Mouse (Mus musculus): ENCODE data around the gene Hs3st5. TPM values are rescaled to one million over a fixed set of nuclear protein-coding genes. Genes with fewer than 3 reads are reported as not detected.

Hs3st5 gene
- polyA plus RNA-seq, 1 experiment from 2014 or later: 3.1 TPM

GRCm38 (mm10) chr10:36713974-36714373, 207.4 kb downstream of the Hs3st5 start:
- Histone ChIP-seq H3K36me3 (replicated peaks; ENCODE audit: control insufficient read depth, insufficient read depth, low read depth, low read length) (no peaks in the 10 kb centered on the region), H3K4me1 (ENCODE audit: control insufficient read depth, insufficient read depth, low read length) (no peaks in the 10 kb centered on the region), H3K9ac (replicated peaks; ENCODE audit: low read length) (no peak overlapping the region), H3K4me3 (ENCODE audit: low read depth, low read length) (no peak overlapping the region), H3K4me2 (ENCODE audit: low read depth, low read length) (no peak overlapping the region), H3K27ac (replicated peaks; ENCODE audit: low read depth, low read length) (no peak overlapping the region), H3K27me3 (ENCODE audit: control insufficient read depth, insufficient read depth, low read length) (no peaks in the 10 kb centered on the region), H3K9me3 (replicated peaks; ENCODE audit: control insufficient read depth, low read length) (no peaks in the 10 kb centered on the region)
- 80% methylated on average over 3 of the region's 3 CpGs for WGBS
- DNase-seq (ENCODE audit: low spot score) (no peak), ATAC-seq (replicated peaks; ENCODE audit: insufficient number of reproducible peaks, low FRiP score, low TSS enrichment, low read depth) (no peak)

GRCm38 (mm10) chr10:36726239-36726638, 219.6 kb downstream of the Hs3st5 start:
- ATAC-seq (replicated peaks; ENCODE audit: insufficient number of reproducible peaks, low FRiP score, low TSS enrichment, low read depth) (no peak), DNase-seq (ENCODE audit: low spot score) (no peak)
- no peak overlapping the region for H3K4me2 ChIP-seq (ENCODE audit: low read depth, low read length)
- H3K9ac ChIP-seq (replicated peaks; ENCODE audit: low read length): no peak overlapping the region
- no peak overlapping the region for H3K27ac ChIP-seq (replicated peaks; ENCODE audit: low read depth, low read length)
- H3K36me3 ChIP-seq (replicated peaks; ENCODE audit: control insufficient read depth, insufficient read depth, low read depth, low read length): no peaks in the 10 kb centered on the region
- H3K27me3 ChIP-seq (ENCODE audit: control insufficient read depth, insufficient read depth, low read length): no peaks in the 10 kb centered on the region
- H3K4me3 ChIP-seq (ENCODE audit: low read depth, low read length): no peak overlapping the region
- no peaks in the 10 kb centered on the region for H3K4me1 ChIP-seq (ENCODE audit: control insufficient read depth, insufficient read depth, low read length)
- no peaks in the 10 kb centered on the region for H3K9me3 ChIP-seq (replicated peaks; ENCODE audit: control insufficient read depth, low read length)
- WGBS: 91% methylated on average over 3 of the region's 3 CpGs

- Histone ChIP-seq H3K9ac (replicated peaks; ENCODE audit: low read length) (no peak overlapping the region), H3K27me3 (ENCODE audit: control insufficient read depth, insufficient read depth, low read length) (no peaks in the 10 kb centered on the region), H3K36me3 (replicated peaks; ENCODE audit: control insufficient read depth, insufficient read depth, low read depth, low read length) (no peaks in the 10 kb centered on the region), H3K4me2 (ENCODE audit: low read depth, low read length) (no peak overlapping the region), H3K9me3 (replicated peaks; ENCODE audit: control insufficient read depth, low read length) (no peaks in the 10 kb centered on the region), H3K4me3 (ENCODE audit: low read depth, low read length) (no peak overlapping the region), H3K27ac (replicated peaks; ENCODE audit: low read depth, low read length) (no peak overlapping the region), H3K4me1 (ENCODE audit: control insufficient read depth, insufficient read depth, low read length) (no peaks in the 10 kb centered on the region)
- WGBS: 65% methylated on average over 13 of the region's 13 CpGs
- DNase-seq (ENCODE audit: low spot score) (no peak), ATAC-seq (replicated peaks; ENCODE audit: insufficient number of reproducible peaks, low FRiP score, low TSS enrichment, low read depth) (peak; percentile 52; the same call in 1 of the 2 replicates)
Measured at GRCm38 (mm10) chr10:36729361-36730098, 222.9 kb downstream of the Hs3st5 start.

- Histone ChIP-seq H3K36me3 (replicated peaks; ENCODE audit: control insufficient read depth, insufficient read depth, low read depth, low read length) (no peaks in the 10 kb centered on the region), H3K4me3 (ENCODE audit: low read depth, low read length) (no peak overlapping the region), H3K27ac (replicated peaks; ENCODE audit: low read depth, low read length) (no peak overlapping the region)
Measured at GRCm38 (mm10) chr10:36739375-36739774, 232.8 kb downstream of the Hs3st5 start.

GRCm38 (mm10) chr10:36750021-36750420, 243.4 kb downstream of the Hs3st5 start:
- Histone ChIP-seq H3K36me3 (replicated peaks; ENCODE audit: control insufficient read depth, insufficient read depth, low read depth, low read length) (no peaks in the 10 kb centered on the region), H3K9me3 (replicated peaks; ENCODE audit: control insufficient read depth, low read length) (no peaks in the 10 kb centered on the region), H3K4me1 (ENCODE audit: control insufficient read depth, insufficient read depth, low read length) (no peaks in the 10 kb centered on the region), H3K9ac (replicated peaks; ENCODE audit: low read length) (no peak overlapping the region), H3K4me3 (ENCODE audit: low read depth, low read length) (no peak overlapping the region), H3K27ac (replicated peaks; ENCODE audit: low read depth, low read length) (no peak overlapping the region), H3K4me2 (ENCODE audit: low read depth, low read length) (no peak overlapping the region), H3K27me3 (ENCODE audit: control insufficient read depth, insufficient read depth, low read length) (no peaks in the 10 kb centered on the region)
- WGBS: 78% methylated on average over 1 of the region's 1 CpGs
- no peak for ATAC-seq (replicated peaks; ENCODE audit: insufficient number of reproducible peaks, low FRiP score, low TSS enrichment, low read depth)
- DNase-seq (ENCODE audit: low spot score): no peak

More at GRCm38 (mm10) chr10:36739375-36739774, 232.8 kb downstream of the Hs3st5 start:
- Histone ChIP-seq H3K4me1 (ENCODE audit: control insufficient read depth, insufficient read depth, low read length) (no peaks in the 10 kb centered on the region), H3K27me3 (ENCODE audit: control insufficient read depth, insufficient read depth, low read length) (no peaks in the 10 kb centered on the region), H3K9me3 (replicated peaks; ENCODE audit: control insufficient read depth, low read length) (no peaks in the 10 kb centered on the region), H3K4me2 (ENCODE audit: low read depth, low read length) (no peak overlapping the region), H3K9ac (replicated peaks; ENCODE audit: low read length) (no peak overlapping the region)
- no peak for DNase-seq (ENCODE audit: low spot score)
- no peak for ATAC-seq (replicated peaks; ENCODE audit: insufficient number of reproducible peaks, low FRiP score, low TSS enrichment, low read depth)

- ATAC-seq (replicated peaks; ENCODE audit: insufficient number of reproducible peaks, low FRiP score, low TSS enrichment, low read depth): no peak
Measured at GRCm38 (mm10) chr10:36754471-36754870, 247.9 kb downstream of the Hs3st5 start.

GRCm38 (mm10) chr10:36773595-36773994, 267.0 kb downstream of the Hs3st5 start:
- H3K9ac ChIP-seq (replicated peaks; ENCODE audit: low read length): no peak overlapping the region
- no peak for DNase-seq (ENCODE audit: low spot score)
- no peak overlapping the region for H3K4me2 ChIP-seq (ENCODE audit: low read depth, low read length)
- no peaks in the 10 kb centered on the region for H3K4me1 ChIP-seq (ENCODE audit: control insufficient read depth, insufficient read depth, low read length)
- H3K36me3 ChIP-seq (replicated peaks; ENCODE audit: control insufficient read depth, insufficient read depth, low read depth, low read length): no peaks in the 10 kb centered on the region
- H3K27me3 ChIP-seq (ENCODE audit: control insufficient read depth, insufficient read depth, low read length): no peaks in the 10 kb centered on the region
- no peak overlapping the region for H3K27ac ChIP-seq (replicated peaks; ENCODE audit: low read depth, low read length)
- ATAC-seq (replicated peaks; ENCODE audit: insufficient number of reproducible peaks, low FRiP score, low TSS enrichment, low read depth): no peak
- no peaks in the 10 kb centered on the region for H3K9me3 ChIP-seq (replicated peaks; ENCODE audit: control insufficient read depth, low read length)
- no peak overlapping the region for H3K4me3 ChIP-seq (ENCODE audit: low read depth, low read length)

More at GRCm38 (mm10) chr10:36754471-36754870, 247.9 kb downstream of the Hs3st5 start:
- Histone ChIP-seq H3K4me2 (ENCODE audit: low read depth, low read length) (no peak overlapping the region), H3K36me3 (replicated peaks; ENCODE audit: control insufficient read depth, insufficient read depth, low read depth, low read length) (no peaks in the 10 kb centered on the region), H3K27me3 (ENCODE audit: control insufficient read depth, insufficient read depth, low read length) (no peaks in the 10 kb centered on the region), H3K4me3 (ENCODE audit: low read depth, low read length) (no peak overlapping the region), H3K9me3 (replicated peaks; ENCODE audit: control insufficient read depth, low read length) (no peaks in the 10 kb centered on the region), H3K4me1 (ENCODE audit: control insufficient read depth, insufficient read depth, low read length) (no peaks in the 10 kb centered on the region), H3K9ac (replicated peaks; ENCODE audit: low read length) (no peak overlapping the region), H3K27ac (replicated peaks; ENCODE audit: low read depth, low read length) (no peak overlapping the region)
- DNase-seq (ENCODE audit: low spot score): no peak
- WGBS: 58% methylated on average over 1 of the region's 1 CpGs

GRCm38 (mm10) chr10:36774898-36775297, 268.3 kb downstream of the Hs3st5 start:
- no peak overlapping the region for H3K27ac ChIP-seq (replicated peaks; ENCODE audit: low read depth, low read length)
- WGBS: 84% methylated on average over 6 of the region's 6 CpGs
- H3K4me3 ChIP-seq (ENCODE audit: low read depth, low read length): no peak overlapping the region
- H3K9me3 ChIP-seq (replicated peaks; ENCODE audit: control insufficient read depth, low read length): no peaks in the 10 kb centered on the region
- H3K4me2 ChIP-seq (ENCODE audit: low read depth, low read length): no peak overlapping the region
- no peak overlapping the region for H3K9ac ChIP-seq (replicated peaks; ENCODE audit: low read length)
- no peaks in the 10 kb centered on the region for H3K27me3 ChIP-seq (ENCODE audit: control insufficient read depth, insufficient read depth, low read length)
- 0 out of 2 replicates have a peak, but pooled peaks have one; percentile 29 for ATAC-seq (replicated peaks; ENCODE audit: insufficient number of reproducible peaks, low FRiP score, low TSS enrichment, low read depth)
- H3K4me1 ChIP-seq (ENCODE audit: control insufficient read depth, insufficient read depth, low read length): no peaks in the 10 kb centered on the region
- DNase-seq (ENCODE audit: low spot score): no peak
- H3K36me3 ChIP-seq (replicated peaks; ENCODE audit: control insufficient read depth, insufficient read depth, low read depth, low read length): no peaks in the 10 kb centered on the region

Data from embryonic facial prominence, embryonic 11.5 days (tissue).